Mouse (Mus musculus) myocyte (in vitro differentiated cells): ENCODE measurements around the gene Srsf1.

ENCODE experiments used
- MYOD1 ChIP-seq, 3 experiments: IDR thresholded peaks; one replicate each; pipeline ENCODE4 v1.6.1; 2011; ENCODE audit warnings: control low read depth in 2 of 3, low read depth in 2 of 3, mild to moderate bottlenecking in 2 of 3, moderate library complexity in 1 of 3; ENCODE audit not compliant: insufficient read length in 2 of 3, control insufficient read depth in 1 of 3
- POLR2A ChIP-seq: IDR thresholded peaks from one replicate; pipeline ENCODE4 v1.6.1; 2011; ENCODE audit warnings: low read depth, mild to moderate bottlenecking, control low read depth, moderate library complexity; ENCODE audit not compliant: insufficient read length
- REST ChIP-seq: IDR thresholded peaks from one replicate; pipeline ENCODE4 v1.6.1; 2011; ENCODE audit warnings: mild to moderate bottlenecking, control low read depth, moderate library complexity; ENCODE audit not compliant: insufficient read depth, insufficient read length
- TCF12 ChIP-seq: IDR thresholded peaks from one replicate; pipeline ENCODE4 v1.6.1; 2011; ENCODE audit warnings: mild to moderate bottlenecking, control low read depth; ENCODE audit not compliant: poor library complexity, insufficient read depth, severe bottlenecking

GRCm38 (mm10) chr11:88067191-88067585 is 20.0 kb downstream of the Srsf1 start:
- TF ChIP-seq POLR2A (no peak), TCF12 (no peak), REST (no peak), MYOD1 (IDR thresholded peaks at IDR 0.05; ENCODE audit: control insufficient read depth in 1 of 3, insufficient read length in 2 of 3, low read depth in 2 of 3) (no peak)
